Mouse (Mus musculus) kidney, embryonic 16.5 days (tissue): Measurements from ENCODE around the gene Sv2c. TPM values are rescaled to one million over a fixed set of nuclear protein-coding genes. Genes with fewer than 3 reads are reported as not detected.

Experiments
- ATAC-seq: fragments of 200-750 bp; cut with Nextera tagmentation; 2 replicates; pipeline ENCODE4 v1.8.0; 2017; ENCODE audit warnings: moderate TSS enrichment; ENCODE audit not compliant: low FRiP score, low TSS enrichment
- H3K27ac ChIP-seq: fragments of 300-500 bp; sonication (generic); 2 replicates; pipeline ENCODE4 v1.5.1; 2014; ENCODE audit warnings: low read length
- H3K27me3 ChIP-seq: fragments of 300-500 bp; sonication (generic); 2 replicates; pipeline ENCODE4 v1.6.1; 2014; ENCODE audit warnings: low read length, control low read depth, mixed read lengths; ENCODE audit not compliant: insufficient read depth
- H3K36me3 ChIP-seq: fragments of 300-500 bp; sonication (generic); 2 replicates; pipeline ENCODE4 v1.6.1; 2014; ENCODE audit warnings: low read length, control low read depth, mixed read lengths; ENCODE audit not compliant: insufficient read depth
- H3K4me1 ChIP-seq: fragments of 300-500 bp; sonication (generic); 2 replicates; pipeline ENCODE4 v1.6.1; 2014; ENCODE audit warnings: low read length, control low read depth, mixed read lengths; ENCODE audit not compliant: insufficient read depth
- H3K4me2 ChIP-seq: fragments of 300-500 bp; sonication (generic); replicated peaks from 2 replicates; pipeline ENCODE4 v1.6.1; 2014; ENCODE audit warnings: low read depth, low read length
- H3K4me3 ChIP-seq: fragments of 300-500 bp; sonication (generic); 2 replicates; pipeline ENCODE4 v1.5.1; 2014; ENCODE audit warnings: mild to moderate bottlenecking, low read length
- H3K9ac ChIP-seq: fragments of 300-500 bp; sonication (generic); replicated peaks from 2 replicates; pipeline ENCODE4 v1.6.1; 2014; ENCODE audit warnings: low read length
- H3K9me3 ChIP-seq: fragments of 300-500 bp; sonication (generic); 2 replicates; pipeline ENCODE4 v1.6.1; 2016; ENCODE audit warnings: low read length, control low read depth
- WGBS: fragments of 180-500 bp; shearing (Covaris S2); extraction: QIAGEN DNeasy Blood & Tissue Kit; methylation state at CpG from one replicate; pipeline ENCODE4 v1.1.7; 2014; 5-methylcytosine and 5-hydroxymethylcytosine counted together
- polyA plus RNA-seq: library from polyadenylated mRNA; unstranded; fragments of >200 nt; fragmentation: Nextera tagmentation; extraction: Ambion mirVana; gene quantifications from 2 replicates; pipeline ENCODE4 v1.2.1, GENCODE M21; 2015

The Sv2c gene
- polyA plus RNA-seq, 1 experiment from 2014 or later = 0.74 TPM

DNA sequence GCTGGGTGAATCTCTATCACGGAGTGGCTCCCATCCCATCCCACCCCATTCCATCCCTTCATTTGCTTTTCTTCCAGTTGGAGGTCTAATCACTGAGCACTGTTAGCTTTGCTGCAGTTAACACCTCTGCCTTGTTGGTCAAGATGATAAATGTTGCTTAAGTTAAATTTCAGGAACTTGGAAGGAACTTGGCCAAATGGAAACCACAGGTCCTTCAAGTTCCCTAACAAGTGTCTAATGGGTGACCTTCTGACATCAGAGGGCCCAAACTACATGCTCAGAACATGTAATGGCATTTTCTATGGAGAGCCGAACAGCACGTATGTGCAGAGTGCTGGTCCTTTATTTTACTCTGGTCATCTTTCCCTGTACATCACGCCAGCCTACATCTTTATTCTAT, 190.5 kb downstream of the Sv2c start:
- 93% methylated on average over 4 of the region's 4 CpGs for WGBS
- Histone ChIP-seq H3K36me3 (no peaks in the 10 kb centered on the region), H3K27ac (no peak overlapping the region), H3K9ac (no peak overlapping the region), H3K4me1 (no peaks in the 10 kb centered on the region), H3K27me3 (no peaks in the 10 kb centered on the region), H3K9me3 (no peaks in the 10 kb centered on the region), H3K4me3 (no peak overlapping the region), H3K4me2 (no peak overlapping the region)
- no peak for ATAC-seq

- H3K4me3 ChIP-seq = no peak overlapping the region
- H3K9ac ChIP-seq = no peak overlapping the region
- WGBS = 71% methylated on average over 5 of the region's 5 CpGs
- H3K9me3 ChIP-seq = no peaks in the 10 kb centered on the region
- ATAC-seq = no peak
- H3K4me2 ChIP-seq = no peak overlapping the region
- no peaks in the 10 kb centered on the region for H3K36me3 ChIP-seq
- H3K27ac ChIP-seq = no peak overlapping the region
- no peaks in the 10 kb centered on the region for H3K4me1 ChIP-seq
- H3K27me3 ChIP-seq = no peaks in the 10 kb centered on the region
These were observed 191.6 kb downstream of the Sv2c start for GRCm38 (mm10) chr13:95940811-95941210.

DNA sequence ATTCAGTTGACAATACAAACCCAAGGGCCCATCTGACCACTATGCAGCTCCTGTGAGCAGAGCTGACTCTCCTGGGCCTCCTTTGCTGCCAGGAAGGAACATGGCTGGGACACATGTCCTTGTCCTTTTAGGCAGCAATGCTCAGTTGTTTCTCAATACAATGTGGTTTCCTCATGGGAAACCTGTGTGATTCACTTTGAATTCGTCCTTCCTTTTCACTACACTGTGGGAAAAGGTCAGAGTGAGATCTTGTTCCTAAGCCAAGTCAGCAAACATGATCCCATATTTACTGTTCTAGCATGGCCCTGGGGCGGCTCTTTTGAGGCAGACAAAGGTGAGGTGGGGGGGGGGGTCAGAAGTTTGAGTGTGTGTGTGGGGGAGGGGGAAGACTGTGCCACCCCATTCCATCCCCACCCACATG, 208.2 kb downstream of the Sv2c start:
- Histone ChIP-seq H3K9me3 (no peaks in the 10 kb centered on the region), H3K27me3 (no peaks in the 10 kb centered on the region), H3K4me2 (no peak overlapping the region), H3K4me1 (no peaks in the 10 kb centered on the region), H3K9ac (no peak overlapping the region), H3K27ac (no peak overlapping the region), H3K4me3 (no peak overlapping the region), H3K36me3 (no peaks in the 10 kb centered on the region)
- no peak for ATAC-seq
- 61% methylated on average over 2 of the region's 2 CpGs for WGBS

- no peaks in the 10 kb centered on the region for H3K36me3 ChIP-seq
- H3K27me3 ChIP-seq = no peaks in the 10 kb centered on the region
- no peaks in the 10 kb centered on the region for H3K9me3 ChIP-seq
- H3K27ac ChIP-seq = no peak overlapping the region
- H3K9ac ChIP-seq = no peak overlapping the region
- no peaks in the 10 kb centered on the region for H3K4me1 ChIP-seq
- no peak overlapping the region for H3K4me3 ChIP-seq
- no peak for ATAC-seq
- no peak overlapping the region for H3K4me2 ChIP-seq
- WGBS = 92% methylated on average over 4 of the region's 4 CpGs
These were observed 209.8 kb downstream of the Sv2c start for GRCm38 (mm10) chr13:95922626-95923025.

GRCm38 (mm10) chr13:95918624-95919284, 213.6 kb downstream of the Sv2c start:
- H3K4me2 ChIP-seq = no peak overlapping the region
- H3K4me1 ChIP-seq = no peaks in the 10 kb centered on the region
- no peaks in the 10 kb centered on the region for H3K27me3 ChIP-seq
- no peak overlapping the region for H3K4me3 ChIP-seq
- no peaks in the 10 kb centered on the region for H3K9me3 ChIP-seq
- no peak for ATAC-seq
- 89% methylated on average over 9 of the region's 9 CpGs for whole genome bisulfite sequencing
- H3K27ac ChIP-seq = no peak overlapping the region
- H3K9ac ChIP-seq = no peak overlapping the region
- no peaks in the 10 kb centered on the region for H3K36me3 ChIP-seq

GRCm38 (mm10) chr13:95913046-95913406, 219.4 kb downstream of the Sv2c start:
- ATAC-seq = no peak
- Histone ChIP-seq H3K4me2 (no peak overlapping the region), H3K27ac (no peak overlapping the region), H3K9me3 (no peaks in the 10 kb centered on the region), H3K36me3 (no peaks in the 10 kb centered on the region), H3K27me3 (no peaks in the 10 kb centered on the region), H3K4me1 (no peaks in the 10 kb centered on the region), H3K9ac (no peak overlapping the region), H3K4me3 (no peak overlapping the region)
- WGBS = 82% methylated on average over 2 of the region's 2 CpGs

DNA sequence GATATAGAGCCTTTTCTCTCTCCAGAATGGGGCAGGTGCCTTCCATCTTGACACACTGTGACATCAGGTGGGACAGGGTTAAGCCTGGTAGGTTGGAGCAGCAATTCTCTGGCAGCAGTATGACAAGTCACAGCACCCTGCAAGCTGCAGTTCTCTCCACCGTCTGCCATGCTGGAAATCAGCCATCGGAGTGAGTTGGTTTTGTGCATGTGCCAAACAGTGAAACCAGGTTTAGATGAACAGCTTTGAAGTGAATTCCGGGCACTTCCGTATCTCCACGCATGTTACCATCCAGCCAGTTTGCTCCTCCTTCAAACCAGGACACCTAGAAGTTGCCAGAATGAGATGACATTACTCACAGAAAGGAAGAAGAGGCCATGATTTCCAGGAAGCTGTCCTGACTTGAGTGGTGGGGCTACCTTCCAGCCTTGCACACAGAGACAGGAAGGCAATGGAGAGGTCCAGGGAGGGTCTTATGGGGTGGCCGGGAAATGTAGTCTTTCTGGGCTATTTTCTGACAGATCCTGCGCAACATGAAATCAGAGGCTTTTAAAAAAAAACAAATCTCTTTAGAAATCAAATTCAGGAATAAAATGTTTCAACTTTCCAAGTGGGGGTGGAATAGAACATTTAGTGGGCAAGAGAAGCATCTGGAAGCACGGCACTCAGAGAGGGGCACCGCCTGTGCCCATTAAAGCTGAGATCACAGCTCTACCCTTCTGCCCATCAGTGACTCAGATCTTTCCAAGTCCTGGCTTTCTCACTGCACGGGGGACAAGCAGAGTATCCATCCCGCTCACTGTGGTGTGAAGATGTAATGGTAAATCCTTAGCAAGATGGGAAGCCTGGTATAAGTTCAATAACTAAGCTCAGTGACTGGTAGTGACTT, 220.0 kb downstream of the Sv2c start:
- Histone ChIP-seq H3K4me1 (no peaks in the 10 kb centered on the region), H3K9me3 (no peaks in the 10 kb centered on the region)
- no peak for ATAC-seq

GRCm38 (mm10) chr13:95910270-95910669, 222.1 kb downstream of the Sv2c start:
- Histone ChIP-seq H3K36me3 (no peaks in the 10 kb centered on the region), H3K9me3 (no peaks in the 10 kb centered on the region), H3K4me3 (no peak overlapping the region), H3K9ac (no peak overlapping the region), H3K4me2 (no peak overlapping the region), H3K27me3 (no peaks in the 10 kb centered on the region), H3K27ac (no peak overlapping the region), H3K4me1 (no peaks in the 10 kb centered on the region)
- 77% methylated on average over 9 of the region's 9 CpGs for WGBS
- ATAC-seq = no peak

More for the DNA sequence above, 220.0 kb downstream of the Sv2c start:
- Histone ChIP-seq H3K36me3 (no peaks in the 10 kb centered on the region), H3K27ac (no peak overlapping the region), H3K27me3 (no peaks in the 10 kb centered on the region), H3K4me3 (no peak overlapping the region), H3K9ac (no peak overlapping the region), H3K4me2 (no peak overlapping the region)
- WGBS = 83% methylated on average over 11 of the region's 11 CpGs

- no peak overlapping the region for H3K27ac ChIP-seq
- no peaks in the 10 kb centered on the region for H3K9me3 ChIP-seq
- ATAC-seq = no peak
- H3K27me3 ChIP-seq = no peaks in the 10 kb centered on the region
- no peak overlapping the region for H3K4me3 ChIP-seq
- no peak overlapping the region for H3K4me2 ChIP-seq
- H3K9ac ChIP-seq = no peak overlapping the region
- no peaks in the 10 kb centered on the region for H3K4me1 ChIP-seq
- WGBS = 79% methylated on average over 2 of the region's 2 CpGs
- no peaks in the 10 kb centered on the region for H3K36me3 ChIP-seq
These were observed 223.1 kb downstream of the Sv2c start for GRCm38 (mm10) chr13:95909244-95909643.
